Mouse (Mus musculus) thymus, adult 2 months (tissue): Measurements from ENCODE around the gene Ccdc185.

Source experiments
- CTCF ChIP-seq: fragments of 200-500 bp; IDR thresholded peaks from 2 replicates; pipeline ENCODE4 v1.5.1; 2012; ENCODE audit warnings: mild to moderate bottlenecking, control low read depth, low read length, moderate library complexity, borderline replicate concordance; ENCODE audit not compliant: control insufficient read depth, poor library complexity, insufficient read depth; ENCODE audit errors: extremely low read depth
- POLR2A ChIP-seq: fragments of 200-500 bp; IDR thresholded peaks from 2 replicates; pipeline ENCODE4 v1.6.1; 2012; ENCODE audit warnings: mild to moderate bottlenecking, low read length, control low read depth, moderate library complexity; ENCODE audit not compliant: control insufficient read depth, poor library complexity, insufficient read depth; ENCODE audit errors: extremely low read depth

GRCm38 (mm10) chr1:182699392-182700347 is 49.3 kb downstream of the Ccdc185 start:
- TF ChIP-seq POLR2A = no peak
- no peak for TF ChIP-seq CTCF
